Mouse (Mus musculus) heart, adult 2 months (tissue): ENCODE measurements around the gene Runx2.

Experiments used
- CTCF ChIP-seq: fragments of 200-600 bp; IDR thresholded peaks from 2 replicates; pipeline ENCODE4 v1.8.1; 2022; ENCODE audit warnings: antibody characterized with exemption, mild to moderate bottlenecking, moderate library complexity
- POLR2A ChIP-seq: fragments of 200-500 bp; IDR thresholded peaks from 2 replicates; pipeline ENCODE4 v1.6.1; 2011; ENCODE audit warnings: mild to moderate bottlenecking, low read depth, low read length, control low read depth; ENCODE audit not compliant: insufficient read depth

- TF ChIP-seq POLR2A (no peak), CTCF (no peak)
Measured at GRCm38 (mm10) chr17:44545141-44545813, 269.3 kb downstream of the Runx2 start.
